Mouse (Mus musculus) forebrain, postnatal 0 days (tissue): ENCODE measurements around the gene Vmn2r51. TPM values are rescaled to one million over a fixed set of nuclear protein-coding genes. Genes with fewer than 3 reads are reported as not detected.
"Not testable (repeated sequence)": the region's sequence is repeated elsewhere in the genome, so short reads cannot be mapped to it uniquely, and the experiment has no call there.

Experiments
- ATAC-seq: fragments of 200-750 bp; cut with Nextera tagmentation; 2 replicates; pipeline ENCODE4 v1.8.0; 2017; ENCODE audit warnings: mild to moderate bottlenecking, moderate library complexity
- DNase-seq: peaks from one replicate; pipeline ENCODE4 v3.0.0-alpha.2; 2015
- H3K27ac ChIP-seq: fragments of 300-500 bp; sonication (generic); 2 replicates; pipeline ENCODE4 v1.5.1; 2014; ENCODE audit warnings: low read depth, mild to moderate bottlenecking, antibody characterized with exemption, low read length, moderate library complexity, mixed read lengths
- H3K27me3 ChIP-seq: fragments of 300-500 bp; sonication (generic); 2 replicates; pipeline ENCODE4 v1.6.1; 2014; ENCODE audit warnings: mild to moderate bottlenecking, low read length, mixed read lengths; ENCODE audit not compliant: insufficient read depth
- H3K36me3 ChIP-seq: fragments of 300-500 bp; sonication (generic); 2 replicates; pipeline ENCODE4 v1.6.1; 2014; ENCODE audit warnings: mild to moderate bottlenecking, moderate library complexity; ENCODE audit not compliant: insufficient read depth
- H3K4me1 ChIP-seq: fragments of 300-500 bp; sonication (generic); 2 replicates; pipeline ENCODE4 v1.6.1; 2014; ENCODE audit warnings: antibody characterized with exemption; ENCODE audit not compliant: insufficient read depth
- H3K4me2 ChIP-seq: fragments of 300-500 bp; sonication (generic); 2 replicates; pipeline ENCODE4 v1.6.1; 2014; ENCODE audit warnings: low read depth, mild to moderate bottlenecking, moderate library complexity
- H3K4me3 ChIP-seq: fragments of 300-500 bp; sonication (generic); 2 replicates; pipeline ENCODE4 v1.5.1; 2014; ENCODE audit warnings: low read depth, low read length, mixed read lengths
- H3K9ac ChIP-seq: fragments of 300-500 bp; sonication (generic); 2 replicates; pipeline ENCODE4 v1.6.1; 2014; ENCODE audit warnings: mild to moderate bottlenecking
- H3K9me3 ChIP-seq: fragments of 300-500 bp; sonication (generic); 2 replicates; pipeline ENCODE4 v1.6.1; 2016; ENCODE audit warnings: low read length
- WGBS: fragments of 180-500 bp; shearing (Covaris S2); extraction: QIAGEN DNeasy Blood & Tissue Kit; methylation state at CpG from one replicate; pipeline ENCODE4 v1.1.7; 2014; 5-methylcytosine and 5-hydroxymethylcytosine counted together
- polyA plus RNA-seq: library from polyadenylated mRNA; unstranded; fragments of >200 nt; fragmentation: Nextera tagmentation; extraction: Ambion mirVana; gene quantifications from 2 replicates; pipeline ENCODE4 v1.2.1, GENCODE M21; 2015
- total RNA-seq: library from RNA; depleted of rRNA; stranded (reverse); fragments of >200 nt; gene quantifications from 2 replicates; pipeline ENCODE4 v1.2.3, GENCODE M21; 2014; rRNA removed

Gene Vmn2r51
- total RNA-seq (not detected in 2 replicates), polyA plus RNA-seq (not detected in 2 replicates)

- not testable (repeated sequence) for H3K9me3 ChIP-seq, H3K27me3 ChIP-seq, ATAC-seq, H3K4me3 ChIP-seq, H3K4me2 ChIP-seq, H3K4me1 ChIP-seq, H3K27ac ChIP-seq, H3K9ac ChIP-seq, H3K36me3 ChIP-seq, DNase-seq
- 53% methylated on average over 1 of the region's 1 CpGs for WGBS
Measured at GRCm38 (mm10) chr7:10105641-10106040, at the start of gene Vmn2r51. TSS of gene Vmn2r51 (minus strand) at chr7:10105741.

- not testable (repeated sequence) for H3K9ac ChIP-seq, H3K9me3 ChIP-seq, ATAC-seq
Measured at GRCm38 (mm10) chr7:10053196-10053595, 52.3 kb downstream of the Vmn2r51 start, which contains the start of gene Vmn2r50. TSS of gene Vmn2r50 (minus strand) at chr7:10053296.

More at GRCm38 (mm10) chr7:10053196-10053595, 52.3 kb downstream of the Vmn2r51 start, which contains the start of gene Vmn2r50:
- not testable (repeated sequence) for DNase-seq, H3K36me3 ChIP-seq, H3K27ac ChIP-seq, H3K4me2 ChIP-seq, H3K4me1 ChIP-seq, H3K27me3 ChIP-seq, H3K4me3 ChIP-seq

Other genes with a start within 250 kb of the Vmn2r51 start
- not detected in 2 replicates for gene Vmn2r48, start 152.2 kb downstream of the Vmn2r51 start, total RNA-seq
- gene Vmn2r48, start 152.2 kb downstream of the Vmn2r51 start, polyA plus RNA-seq: not detected in 2 replicates
- gene Vmn2r49, start 113.5 kb downstream of the Vmn2r51 start, total RNA-seq: not detected in 2 replicates
- not detected in 2 replicates for gene Vmn2r49, start 113.5 kb downstream of the Vmn2r51 start, polyA plus RNA-seq
- gene Vmn2r50, start 52.4 kb downstream of the Vmn2r51 start, total RNA-seq: not detected in 2 replicates
- gene Vmn2r50, start 52.4 kb downstream of the Vmn2r51 start, polyA plus RNA-seq: not detected in 2 replicates
- not detected in 2 replicates for gene Vmn2r52, start 70.8 kb upstream of the Vmn2r51 start, total RNA-seq
- gene Vmn2r52, start 70.8 kb upstream of the Vmn2r51 start, polyA plus RNA-seq: not detected in 2 replicates
- gene Vmn1r66, start 172.3 kb upstream of the Vmn2r51 start, total RNA-seq: not detected in 2 replicates
- gene Vmn1r66, start 172.3 kb upstream of the Vmn2r51 start, polyA plus RNA-seq: not detected in 2 replicates